Mouse (Mus musculus) C2C12 (cell line): Measurements from ENCODE around the gene Gm17455. TPM values are rescaled to one million over a fixed set of nuclear protein-coding genes. Genes with fewer than 3 reads are reported as not detected.
A peak's percentile ranks its signal among the peaks of the same experiment; 100 is the strongest.

Experiments
- H3K27me3 ChIP-seq: one replicate; pipeline ENCODE4 v1.6.1; 2011; ENCODE audit not compliant: control insufficient read depth, insufficient read depth, insufficient read length
- H3K36me3 ChIP-seq: one replicate; pipeline ENCODE4 v1.6.1; 2011; ENCODE audit not compliant: control insufficient read depth, insufficient read depth
- H3K4me3 ChIP-seq: one replicate; pipeline ENCODE4 v1.5.1; 2011; ENCODE audit warnings: mild to moderate bottlenecking, control low read depth; ENCODE audit not compliant: poor library complexity, insufficient read depth, severe bottlenecking
- H3K79me2 ChIP-seq: one replicate; pipeline ENCODE4 v1.6.1; 2011; ENCODE audit not compliant: control insufficient read depth, insufficient read depth
- H3K79me3 ChIP-seq: one replicate; pipeline ENCODE4 v1.6.1; 2011; ENCODE audit warnings: low read depth, control low read depth
- H3ac ChIP-seq: one replicate; pipeline ENCODE3; 2011; ENCODE audit warnings: low read depth; ENCODE audit not compliant: control insufficient read depth, insufficient read length
- CEBPB ChIP-seq: IDR thresholded peaks from one replicate; pipeline ENCODE4 v1.6.1; 2011; ENCODE audit warnings: low read depth, mild to moderate bottlenecking, control low read depth, moderate library complexity
- CTCF ChIP-seq: IDR thresholded peaks from one replicate; pipeline ENCODE4 v1.5.1; 2011; ENCODE audit not compliant: control insufficient read depth, insufficient read depth, insufficient read length
- FOSL1 ChIP-seq: IDR thresholded peaks from one replicate; pipeline ENCODE4 v1.8.0; 2011; ENCODE audit warnings: mild to moderate bottlenecking, low read length; ENCODE audit not compliant: poor library complexity, insufficient read depth, severe bottlenecking
- MAX ChIP-seq: IDR thresholded peaks from one replicate; pipeline ENCODE4 v1.6.1; 2011; ENCODE audit warnings: mild to moderate bottlenecking, control low read depth
- MYOD1 ChIP-seq: IDR thresholded peaks from one replicate; pipeline ENCODE4 v1.6.1; 2011; ENCODE audit warnings: low read depth; ENCODE audit not compliant: control insufficient read depth, insufficient read length
- MYOG ChIP-seq: IDR thresholded peaks from one replicate; pipeline ENCODE4 v1.6.1; 2011; ENCODE audit not compliant: control insufficient read depth, insufficient read length; ENCODE audit errors: extremely low read depth
- USF1 ChIP-seq: IDR thresholded peaks from one replicate; pipeline ENCODE4 v1.6.1; 2011; ENCODE audit warnings: low read depth, mild to moderate bottlenecking, control low read depth, moderate library complexity
- polyA plus RNA-seq: library from polyadenylated mRNA; unstranded; fragments of >200 nt; fragmentation: generic; extraction: Trizol; gene quantifications from one replicate; pipeline ENCODE4 v1.2.1, GENCODE M21; 2012; ENCODE audit warnings: missing spikeins

Gene Gm17455
- polyA plus RNA-seq, 1 experiment: not detected

DNA sequence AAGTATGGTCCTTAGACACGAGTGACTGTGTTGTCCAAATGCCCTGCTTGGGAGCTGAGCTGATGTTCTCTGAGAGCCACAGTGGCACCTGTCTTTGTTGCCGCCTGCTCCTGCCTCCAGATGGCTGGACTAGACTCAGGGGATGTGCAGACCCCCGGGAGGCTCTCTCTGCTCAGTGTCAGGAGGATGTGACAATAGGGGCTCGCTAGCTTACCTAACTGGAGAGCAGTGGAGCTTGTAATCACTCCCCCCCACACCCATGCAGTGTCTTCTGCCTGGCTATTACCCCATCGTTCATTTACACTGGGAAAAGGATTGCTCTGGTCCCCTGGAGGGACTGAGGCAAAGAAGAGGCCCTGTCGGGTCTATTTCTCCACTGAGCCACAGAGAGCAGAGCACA lies 31.1 kb downstream of the Gm17455 start:
- Histone ChIP-seq H3ac (no peak overlapping the region), H3K79me2 (no peaks in the 10 kb centered on the region), H3K79me3 (no peaks in the 10 kb centered on the region), H3K4me3 (no peak overlapping the region), H3K36me3 (no peaks in the 10 kb centered on the region), H3K27me3 (peaks cover 72% of the 10 kb centered on the region)
- TF ChIP-seq CEBPB (no peak), MYOG (no peak), CTCF (no peak), MYOD1 (no peak), MAX (no peak), FOSL1 (no peak), USF1 (no peak)

DNA sequence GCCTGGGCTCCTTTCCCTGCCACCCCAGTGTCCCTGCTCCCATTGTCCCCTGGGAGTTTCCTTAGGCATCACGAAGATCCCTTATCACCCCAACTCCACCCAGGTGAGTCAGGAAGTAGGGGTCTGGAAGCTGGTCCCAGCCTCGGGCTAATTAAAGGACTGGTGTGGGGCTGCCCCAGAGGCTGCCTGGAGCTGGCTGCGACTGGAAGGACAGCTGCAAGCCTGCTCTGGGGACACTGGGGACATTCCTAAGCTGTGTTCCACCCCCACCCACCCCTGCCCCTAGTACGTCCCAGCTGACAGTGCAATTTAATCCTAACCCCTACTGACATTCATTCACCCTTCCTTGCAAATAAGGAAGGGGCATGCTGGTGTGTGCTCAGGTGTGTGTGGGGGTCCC lies 33.2 kb downstream of the Gm17455 start:
- Histone ChIP-seq H3K4me3 (no peak overlapping the region), H3K79me3 (no peaks in the 10 kb centered on the region), H3K36me3 (no peaks in the 10 kb centered on the region), H3K27me3 (peaks cover 85% of the 10 kb centered on the region), H3ac (no peak overlapping the region), H3K79me2 (no peaks in the 10 kb centered on the region)
- TF ChIP-seq CEBPB (no peak), CTCF (no peak), MYOG (no peak), USF1 (no peak), MAX (no peak), MYOD1 (no peak), FOSL1 (no peak)

DNA sequence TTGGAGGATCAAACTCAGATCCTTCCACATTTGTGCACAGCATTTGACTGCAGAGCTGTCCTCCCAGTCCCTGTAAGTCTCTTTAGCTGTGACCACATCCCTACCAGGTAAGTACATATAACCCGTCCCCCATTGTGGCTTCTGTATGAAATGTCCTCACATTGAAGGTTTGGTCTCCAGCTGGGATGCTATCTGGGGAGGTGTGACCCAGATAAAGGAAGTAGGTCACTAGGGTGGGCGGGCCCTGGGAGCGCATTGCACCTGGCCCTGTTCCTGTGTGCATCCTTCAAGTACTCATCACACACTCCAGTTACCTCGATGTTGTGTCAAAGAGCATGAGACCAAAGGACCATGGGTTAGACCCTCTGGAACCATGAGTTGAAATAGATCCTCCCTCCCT lies 42.8 kb downstream of the Gm17455 start:
- Histone ChIP-seq H3K36me3 (no peaks in the 10 kb centered on the region), H3K4me3 (no peak overlapping the region), H3K27me3 (peaks cover 9% of the 10 kb centered on the region), H3ac (no peak overlapping the region), H3K79me2 (no peaks in the 10 kb centered on the region), H3K79me3 (no peaks in the 10 kb centered on the region)
- TF ChIP-seq MAX (no peak), MYOG (no peak), CTCF (no peak), CEBPB (no peak), USF1 (no peak), FOSL1 (no peak), MYOD1 (no peak)

DNA sequence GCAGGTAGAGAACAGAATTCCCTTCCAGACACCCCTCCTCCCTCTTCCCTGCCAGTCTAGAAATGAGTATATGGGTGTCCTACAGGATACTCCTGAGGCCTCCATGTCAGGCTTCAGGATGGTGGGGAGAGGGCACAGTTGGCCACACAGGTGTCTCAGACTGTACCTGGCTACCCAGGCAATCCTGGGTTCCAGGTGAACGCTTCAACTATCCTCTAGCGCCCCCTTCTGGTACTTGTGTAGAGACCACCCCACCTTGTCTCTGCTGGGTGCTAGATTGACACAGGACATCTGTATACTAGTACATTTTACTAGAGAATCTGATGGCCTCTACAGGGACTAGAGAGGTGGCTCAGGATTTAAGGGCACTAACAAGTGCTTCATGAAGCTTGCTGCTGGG lies 43.6 kb downstream of the Gm17455 start:
- TF ChIP-seq CEBPB (no peak), FOSL1 (no peak), USF1 (no peak), MYOG (no peak), MAX (no peak), MYOD1 (no peak), CTCF (no peak)
- Histone ChIP-seq H3K4me3 (no peak overlapping the region), H3K79me3 (no peaks in the 10 kb centered on the region), H3K27me3 (peaks cover 7% of the 10 kb centered on the region), H3ac (no peak overlapping the region), H3K36me3 (no peaks in the 10 kb centered on the region), H3K79me2 (no peaks in the 10 kb centered on the region)

DNA sequence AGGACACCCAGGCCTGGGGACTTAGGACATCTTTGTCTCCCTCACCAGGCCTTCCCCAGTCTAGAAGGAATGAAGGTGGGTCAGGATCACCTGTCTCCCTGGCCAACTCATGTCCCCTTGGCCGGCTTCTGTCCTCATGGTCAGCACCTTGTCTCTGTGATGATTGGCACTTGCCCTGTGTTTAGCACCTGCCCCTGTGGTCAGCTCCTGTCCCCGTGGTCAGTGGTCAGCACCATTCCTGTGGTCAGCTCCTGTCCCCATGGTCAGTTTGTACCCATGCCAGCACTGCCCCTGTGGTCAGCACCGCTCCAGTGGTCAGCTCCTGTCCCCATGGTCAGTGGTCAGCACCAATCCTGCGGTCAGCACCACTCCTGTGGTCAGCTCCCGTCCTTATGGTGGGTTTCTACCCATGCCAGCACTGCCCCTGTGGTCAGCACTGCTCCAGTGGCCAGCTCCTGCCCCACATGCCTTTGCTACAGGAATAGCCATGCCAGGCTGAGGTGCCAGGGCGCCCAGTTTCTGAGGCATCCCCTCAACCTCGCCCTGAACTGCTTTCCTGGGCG lies 45.6 kb downstream of the Gm17455 start:
- TF ChIP-seq CEBPB: no peak
- TF ChIP-seq CTCF: no peak
- TF ChIP-seq MYOD1: peak; percentile 53
- TF ChIP-seq MYOG: no peak
- TF ChIP-seq FOSL1: no peak
- no peak for TF ChIP-seq USF1
- TF ChIP-seq MAX: peak; percentile 73
- no peaks in the 10 kb centered on the region for H3K79me2 ChIP-seq
- no peaks in the 10 kb centered on the region for H3K79me3 ChIP-seq
- H3ac ChIP-seq: no peak overlapping the region
- no peaks in the 10 kb centered on the region for H3K36me3 ChIP-seq
- H3K27me3 ChIP-seq: peaks cover 22% of the 10 kb centered on the region
- H3K4me3 ChIP-seq: no peak overlapping the region
